Mouse (Mus musculus) hindbrain, embryonic 16.5 days (tissue): Measurements from ENCODE around the gene Terb2. TPM values are rescaled to one million over a fixed set of nuclear protein-coding genes. Genes with fewer than 3 reads are reported as not detected.

ENCODE experiments used
- ATAC-seq: fragments of 200-750 bp; cut with Nextera tagmentation; 2 replicates; pipeline ENCODE4 v1.8.0; 2017; ENCODE audit warnings: moderate TSS enrichment, moderate library complexity
- H3K27ac ChIP-seq: fragments of 300-500 bp; sonication (generic); 2 replicates; pipeline ENCODE4 v1.5.1; 2014; ENCODE audit warnings: low read depth, mild to moderate bottlenecking, control low read depth, low read length, moderate library complexity
- H3K27me3 ChIP-seq: fragments of 300-500 bp; sonication (generic); replicated peaks from 2 replicates; pipeline ENCODE4 v1.6.1; 2014; ENCODE audit warnings: low read length; ENCODE audit not compliant: control insufficient read depth, insufficient read depth
- H3K36me3 ChIP-seq: fragments of 300-500 bp; sonication (generic); 2 replicates; pipeline ENCODE4 v1.6.1; 2014; ENCODE audit warnings: mild to moderate bottlenecking, low read length, moderate library complexity, mixed read lengths; ENCODE audit not compliant: control insufficient read depth, insufficient read depth
- H3K4me1 ChIP-seq: fragments of 300-500 bp; sonication (generic); 2 replicates; pipeline ENCODE4 v1.6.1; 2014; ENCODE audit warnings: low read depth, low read length; ENCODE audit not compliant: control insufficient read depth, insufficient read depth
- H3K4me2 ChIP-seq: fragments of 300-500 bp; sonication (generic); 2 replicates; pipeline ENCODE4 v1.6.1; 2014; ENCODE audit warnings: mild to moderate bottlenecking, low read length, control low read depth, moderate library complexity
- H3K4me3 ChIP-seq: fragments of 300-500 bp; sonication (generic); 2 replicates; pipeline ENCODE4 v1.5.1; 2014; ENCODE audit warnings: mild to moderate bottlenecking, low read length, control low read depth, moderate library complexity
- H3K9ac ChIP-seq: fragments of 300-500 bp; sonication (generic); 2 replicates; pipeline ENCODE4 v1.6.1; 2014; ENCODE audit warnings: low read depth, mild to moderate bottlenecking, control low read depth, low read length, moderate library complexity
- H3K9me3 ChIP-seq: fragments of 300-500 bp; sonication (generic); 2 replicates; pipeline ENCODE4 v1.6.1; 2014; ENCODE audit warnings: mild to moderate bottlenecking, low read length, moderate library complexity; ENCODE audit not compliant: control insufficient read depth
- WGBS: fragments of 180-500 bp; shearing (Covaris S2); extraction: QIAGEN DNeasy Blood & Tissue Kit; methylation state at CpG from one replicate; pipeline ENCODE4 v1.1.7; 2014; 5-methylcytosine and 5-hydroxymethylcytosine counted together
- polyA plus RNA-seq: library from polyadenylated mRNA; unstranded; fragments of >200 nt; fragmentation: Nextera tagmentation; extraction: Ambion mirVana; gene quantifications from 2 replicates; pipeline ENCODE4 v1.2.1, GENCODE M21; 2015

Terb2 gene
- polyA plus RNA-seq, 1 experiment from 2014 or later = not detected

DNA sequence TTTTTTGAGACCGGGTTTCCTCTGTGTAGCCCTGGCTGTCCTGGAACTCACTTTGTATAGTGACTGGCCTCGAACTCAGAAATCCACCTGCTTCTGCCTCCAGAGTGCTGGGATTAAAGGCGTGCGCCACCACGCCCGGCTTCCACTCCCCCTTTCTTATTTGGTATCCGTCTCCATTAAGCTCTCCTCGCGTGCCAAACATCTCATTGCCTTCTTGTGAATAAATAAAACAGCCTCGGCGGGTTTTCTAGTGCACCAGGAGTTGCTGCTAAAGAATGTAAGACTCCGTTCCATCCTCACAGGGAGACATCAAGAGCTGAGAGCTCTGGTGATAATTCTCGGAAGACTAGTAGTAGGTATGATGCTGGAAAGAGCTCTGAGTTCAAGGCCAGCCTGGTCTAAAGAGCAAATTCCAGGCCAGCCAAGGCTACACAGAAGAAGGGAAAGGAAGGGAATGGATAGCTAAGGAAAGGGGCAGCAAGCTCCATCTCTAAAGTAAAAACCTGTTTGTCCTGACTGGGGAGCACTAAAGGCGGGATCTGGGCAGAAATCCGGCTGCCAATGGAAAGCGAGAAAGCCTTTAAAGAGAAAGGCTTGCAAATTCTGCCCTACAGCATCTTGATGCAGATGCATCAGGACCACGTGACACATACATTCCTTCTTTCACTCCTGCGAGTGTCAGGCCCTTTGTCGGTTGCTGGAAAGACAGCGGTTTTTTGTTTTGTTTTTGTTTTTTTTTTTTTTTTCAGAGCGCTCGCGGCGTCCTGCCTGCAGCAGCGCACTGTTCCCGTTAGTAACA is 47.9 kb downstream of the Terb2 start:
- Histone ChIP-seq H3K4me1 (peaks cover 5% of the 10 kb centered on the region), H3K9ac (peak overlapping the region; percentile 71), H3K27me3 (no peaks in the 10 kb centered on the region), H3K4me3 (peak overlapping the region; percentile 53), H3K36me3 (no peaks in the 10 kb centered on the region), H3K9me3 (no peaks in the 10 kb centered on the region), H3K27ac (peak overlapping the region; percentile 51), H3K4me2 (peak overlapping the region; percentile 92)
- WGBS = 6% methylated on average over 26 of the region's 26 CpGs
- peak; percentile 55 for ATAC-seq

DNA sequence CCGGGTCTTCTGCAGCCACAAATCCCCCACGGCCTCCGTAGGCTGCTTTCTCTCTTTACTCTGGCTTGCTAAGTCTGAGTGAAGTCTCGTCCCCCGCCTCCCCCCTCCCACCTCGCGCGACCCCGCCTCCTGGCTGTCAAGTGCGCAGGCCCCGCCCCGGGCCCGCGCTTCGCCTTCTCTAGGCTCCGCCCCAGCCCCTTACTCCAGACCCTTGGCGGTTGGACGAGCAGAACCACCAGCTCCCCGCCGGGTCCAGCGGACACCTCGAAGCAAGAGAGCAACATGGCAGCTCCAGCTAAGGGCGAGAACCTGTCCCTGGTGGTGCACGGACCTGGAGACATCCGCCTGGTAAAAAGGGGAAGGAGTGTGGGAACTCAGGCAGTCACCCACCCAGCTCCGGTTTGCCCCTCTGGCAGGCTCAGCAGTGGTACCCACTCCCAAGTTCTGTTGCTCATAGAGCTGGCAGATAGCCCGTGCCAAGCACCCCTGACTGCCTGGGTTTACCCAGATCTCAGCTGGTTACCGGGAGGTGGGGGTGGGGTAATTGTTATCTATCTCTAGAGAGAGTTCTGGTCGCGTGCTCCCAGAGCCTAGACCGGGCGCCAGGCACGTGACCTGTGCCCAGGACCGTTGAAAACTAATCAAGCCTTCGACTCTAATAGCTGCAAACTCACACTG is 48.7 kb downstream of the Terb2 start, which contains the start of gene Sord:
Sord (plus strand) TSS at position 139 of the 678 bp plus-strand sequence.
- peak; percentile 97 for ATAC-seq
- under 1% methylated on average over 35 of the region's 35 CpGs for WGBS

DNA sequence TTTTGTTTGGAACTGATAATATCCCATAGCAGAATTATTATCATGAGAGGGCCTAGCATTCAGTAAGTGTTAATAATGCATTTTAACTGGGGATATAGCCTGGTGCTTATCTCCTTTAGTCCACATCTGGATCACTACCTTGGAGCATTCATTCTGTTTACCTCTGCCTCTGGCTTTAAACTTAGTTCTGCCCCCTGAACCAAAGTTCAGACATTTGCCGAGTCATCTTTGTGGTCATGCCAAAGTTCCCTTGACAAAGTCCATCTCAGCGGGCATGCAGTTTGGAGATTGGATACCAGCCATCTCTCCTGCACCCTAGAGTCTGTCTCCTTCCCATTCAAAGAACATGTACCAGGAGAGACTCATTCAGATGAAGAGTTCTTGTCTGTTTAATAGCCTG is 49.4 kb downstream of the Terb2 start:
- WGBS = 63% methylated on average over 2 of the region's 2 CpGs
- no peak for ATAC-seq
- no peaks in the 10 kb centered on the region for H3K9me3 ChIP-seq
- no peaks in the 10 kb centered on the region for H3K27me3 ChIP-seq
- H3K9ac ChIP-seq = no peak overlapping the region
- peak overlapping the region; percentile 53 for H3K4me3 ChIP-seq
- H3K4me1 ChIP-seq = peaks cover 5% of the 10 kb centered on the region
- no peak overlapping the region for H3K27ac ChIP-seq
- H3K4me2 ChIP-seq = peak overlapping the region; percentile 92
- no peaks in the 10 kb centered on the region for H3K36me3 ChIP-seq

More for the DNA sequence above, 48.7 kb downstream of the Terb2 start, which contains the start of gene Sord:
- H3K9me3 ChIP-seq = no peaks in the 10 kb centered on the region
- H3K27me3 ChIP-seq = no peaks in the 10 kb centered on the region
- peak within 1 kb of the TSS; percentile 51 for H3K27ac ChIP-seq
- H3K9ac ChIP-seq = peak within 1 kb of the TSS; percentile 71
- no peaks in the 10 kb centered on the region for H3K36me3 ChIP-seq
- H3K4me2 ChIP-seq = peak within 1 kb of the TSS; percentile 92
- H3K4me1 ChIP-seq = peaks cover 5% of the 10 kb centered on the region
- peak within 1 kb of the TSS; percentile 53 for H3K4me3 ChIP-seq

DNA sequence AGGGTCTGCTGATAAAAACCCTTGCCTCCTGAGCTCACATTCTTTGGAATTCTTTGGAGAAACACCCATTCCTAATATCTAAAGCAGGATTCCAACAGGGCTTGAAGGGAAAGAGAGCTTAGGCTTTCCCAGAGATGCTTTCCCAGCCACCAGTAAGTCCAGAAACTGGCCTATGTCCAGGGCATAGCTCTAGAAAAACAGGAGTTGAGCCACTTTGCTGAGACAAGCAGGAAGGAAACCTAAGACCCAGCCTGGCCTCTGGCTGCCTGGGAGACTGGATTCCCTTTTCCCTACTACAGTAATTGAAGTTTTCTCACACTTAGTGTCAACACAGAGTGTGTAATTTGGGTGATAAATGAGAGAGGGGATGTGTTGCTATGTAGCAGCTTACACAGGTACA is 50.2 kb downstream of the Terb2 start:
- peaks cover 5% of the 10 kb centered on the region for H3K4me1 ChIP-seq
- H3K4me2 ChIP-seq = no peak overlapping the region
- no peak overlapping the region for H3K4me3 ChIP-seq
- H3K27me3 ChIP-seq = no peaks in the 10 kb centered on the region
- H3K9me3 ChIP-seq = no peaks in the 10 kb centered on the region
- ATAC-seq = no peak
- H3K27ac ChIP-seq = no peak overlapping the region
- no peak overlapping the region for H3K9ac ChIP-seq
- no peaks in the 10 kb centered on the region for H3K36me3 ChIP-seq

DNA sequence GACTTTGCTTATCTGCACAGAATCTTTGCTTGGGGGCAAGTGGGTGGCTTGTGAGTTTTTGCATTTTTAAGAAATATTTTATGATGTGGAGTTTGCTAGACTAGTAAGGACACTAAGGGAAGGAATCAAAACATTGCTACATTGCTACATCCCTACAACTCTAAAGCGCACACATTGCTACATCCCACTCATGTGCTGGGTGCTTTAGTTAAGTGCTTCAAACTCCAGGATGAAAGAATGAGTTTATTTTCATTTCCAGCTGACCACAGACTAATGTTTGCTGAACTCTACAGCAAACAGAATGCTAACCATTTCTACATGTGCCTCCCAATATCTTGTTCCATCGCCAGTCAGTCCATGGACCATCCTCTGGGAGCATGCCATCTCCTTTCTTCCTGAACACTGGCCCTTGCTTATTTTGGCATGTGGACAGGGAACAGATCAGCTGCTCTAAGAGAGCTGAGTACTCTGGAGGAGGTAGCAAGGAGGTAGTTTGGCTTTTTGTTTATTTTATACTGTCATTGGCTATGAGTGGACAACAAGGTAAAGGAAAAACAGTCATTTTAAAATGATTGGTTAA is 51.9 kb downstream of the Terb2 start:
- no peak overlapping the region for H3K27ac ChIP-seq
- no peak overlapping the region for H3K4me3 ChIP-seq
- H3K4me2 ChIP-seq = no peak overlapping the region
- no peaks in the 10 kb centered on the region for H3K9me3 ChIP-seq
- peaks cover 5% of the 10 kb centered on the region for H3K4me1 ChIP-seq
- ATAC-seq = no peak
- H3K36me3 ChIP-seq = no peaks in the 10 kb centered on the region
- WGBS = 86% methylated on average over 2 of the region's 2 CpGs
- H3K9ac ChIP-seq = no peak overlapping the region
- no peaks in the 10 kb centered on the region for H3K27me3 ChIP-seq

DNA sequence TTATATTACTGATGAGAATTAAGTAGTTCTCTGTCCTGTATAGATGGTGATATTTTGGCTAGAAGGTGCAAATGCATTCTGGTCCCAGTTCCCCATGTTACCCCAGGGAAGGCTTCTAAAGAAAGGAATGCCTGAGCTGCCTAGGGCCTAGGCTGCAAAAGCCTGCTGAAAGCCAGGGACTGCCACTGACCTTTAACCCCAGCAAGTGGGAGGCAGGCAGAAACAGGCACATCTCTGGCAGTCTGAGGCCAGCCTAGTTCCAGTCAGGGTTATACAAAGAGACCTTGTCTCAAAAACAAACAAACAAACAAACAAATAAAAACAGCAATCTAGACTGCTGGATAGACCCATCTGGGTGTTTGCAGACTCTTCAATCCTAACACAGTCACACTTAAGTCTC is 54.7 kb downstream of the Terb2 start:
- Histone ChIP-seq H3K4me2 (no peak overlapping the region), H3K27ac (no peak overlapping the region), H3K36me3 (no peaks in the 10 kb centered on the region), H3K4me3 (no peak overlapping the region), H3K9ac (no peak overlapping the region), H3K9me3 (no peaks in the 10 kb centered on the region), H3K27me3 (no peaks in the 10 kb centered on the region), H3K4me1 (no peaks in the 10 kb centered on the region)
- no peak for ATAC-seq

DNA sequence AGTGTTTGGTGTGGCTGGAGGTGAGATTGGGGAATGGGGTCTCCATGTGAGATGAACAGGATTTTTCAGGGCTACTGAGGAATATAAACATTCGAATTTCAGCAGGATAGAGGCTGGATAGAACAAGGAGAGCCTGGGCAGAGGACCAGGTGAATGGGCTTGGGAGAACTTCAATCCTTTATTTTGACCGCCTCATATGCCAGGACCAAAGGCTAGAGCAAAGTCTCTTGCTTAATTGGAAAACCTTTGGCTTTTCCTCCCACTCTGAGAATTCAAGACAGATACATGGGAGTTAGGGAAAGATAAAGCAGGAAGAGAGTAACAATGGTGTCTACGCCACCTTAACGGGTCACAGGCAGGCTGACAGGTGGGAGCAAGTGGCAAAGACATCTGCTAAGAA is 55.2 kb downstream of the Terb2 start:
- no peak overlapping the region for H3K9ac ChIP-seq
- ATAC-seq = no peak
- 91% methylated on average over 4 of the region's 4 CpGs for WGBS
- H3K27ac ChIP-seq = no peak overlapping the region
- no peaks in the 10 kb centered on the region for H3K4me1 ChIP-seq
- H3K36me3 ChIP-seq = no peaks in the 10 kb centered on the region
- H3K4me3 ChIP-seq = no peak overlapping the region
- H3K4me2 ChIP-seq = no peak overlapping the region
- H3K9me3 ChIP-seq = no peaks in the 10 kb centered on the region
- no peaks in the 10 kb centered on the region for H3K27me3 ChIP-seq

DNA sequence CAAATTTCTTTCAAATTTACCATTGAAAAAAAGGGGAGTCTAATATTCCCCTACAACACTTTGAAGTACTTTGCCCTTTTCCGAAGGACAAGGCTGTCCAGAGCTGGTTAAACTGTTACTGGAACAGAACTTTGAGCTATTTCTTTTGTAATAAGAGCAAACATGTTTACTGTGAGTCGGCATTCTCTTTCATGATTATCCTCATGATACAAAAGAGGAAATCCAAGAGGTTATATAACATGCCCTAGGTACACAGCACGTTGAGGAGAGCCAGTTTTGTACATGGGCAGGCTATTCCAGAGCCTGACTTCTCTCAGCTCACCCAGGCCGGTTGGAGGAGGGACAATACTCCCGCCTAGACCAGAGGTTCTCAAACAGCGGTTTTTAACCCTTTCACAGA is 55.9 kb downstream of the Terb2 start:
- Histone ChIP-seq H3K4me2 (no peak overlapping the region), H3K27me3 (no peaks in the 10 kb centered on the region), H3K4me1 (no peaks in the 10 kb centered on the region), H3K9me3 (no peaks in the 10 kb centered on the region), H3K36me3 (no peaks in the 10 kb centered on the region), H3K27ac (no peak overlapping the region), H3K4me3 (no peak overlapping the region), H3K9ac (no peak overlapping the region)
- WGBS = 73% methylated on average over 6 of the region's 6 CpGs
- no peak for ATAC-seq

DNA sequence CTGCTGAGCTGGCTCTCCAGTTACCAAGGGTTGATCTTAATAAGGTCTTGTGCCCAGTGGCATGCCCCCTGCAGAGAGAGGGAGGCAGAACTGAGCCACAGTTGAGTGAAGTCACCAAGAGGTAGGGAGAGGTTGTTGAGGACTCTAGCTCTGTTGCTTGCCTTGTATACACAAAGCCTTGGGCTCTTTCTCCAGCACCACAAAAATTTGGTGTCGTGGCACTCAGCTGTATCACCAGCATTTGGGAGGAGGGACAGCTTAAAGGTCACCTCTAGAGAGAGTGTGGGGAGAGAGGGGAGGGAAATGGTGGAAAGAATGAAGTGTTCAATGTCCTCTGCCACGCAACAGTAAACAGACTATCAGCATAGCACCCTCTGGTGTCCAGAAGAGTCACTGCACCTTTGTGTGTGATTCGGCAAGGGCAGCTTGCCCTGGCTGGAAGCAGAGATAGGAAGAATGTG is 57.6 kb downstream of the Terb2 start:
- no peak overlapping the region for H3K4me2 ChIP-seq
- peak; percentile 73 for ATAC-seq
- no peak overlapping the region for H3K27ac ChIP-seq
- H3K27me3 ChIP-seq = no peaks in the 10 kb centered on the region
- H3K9ac ChIP-seq = no peak overlapping the region
- no peaks in the 10 kb centered on the region for H3K4me1 ChIP-seq
- H3K36me3 ChIP-seq = no peaks in the 10 kb centered on the region
- 3% methylated on average over 3 of the region's 3 CpGs for WGBS
- H3K9me3 ChIP-seq = no peaks in the 10 kb centered on the region
- no peak overlapping the region for H3K4me3 ChIP-seq
